Mouse (Mus musculus) limb, embryonic 15.5 days (tissue): ENCODE results near the gene Zbtb42. TPM values are rescaled to one million over a fixed set of nuclear protein-coding genes. Genes with fewer than 3 reads are reported as not detected.

Experiments used
- ATAC-seq: fragments of 200-750 bp; cut with Nextera tagmentation; 2 replicates; pipeline ENCODE4 v1.8.0; 2017; ENCODE audit warnings: low read depth, moderate TSS enrichment; ENCODE audit not compliant: insufficient number of reproducible peaks, low FRiP score, low TSS enrichment
- H3K27ac ChIP-seq: fragments of 300-500 bp; sonication (generic); 2 replicates; pipeline ENCODE4 v1.5.1; 2015; ENCODE audit warnings: moderate library complexity, mild to moderate bottlenecking, inconsistent platforms
- H3K27me3 ChIP-seq: fragments of 300-500 bp; sonication (generic); 2 replicates; pipeline ENCODE4 v1.6.1; 2015; ENCODE audit warnings: inconsistent platforms
- H3K36me3 ChIP-seq: fragments of 300-500 bp; sonication (generic); 2 replicates; pipeline ENCODE4 v1.6.1; 2015; ENCODE audit warnings: inconsistent platforms
- H3K4me1 ChIP-seq: fragments of 300-500 bp; sonication (generic); 2 replicates; pipeline ENCODE4 v1.6.1; 2015; ENCODE audit warnings: inconsistent platforms
- H3K4me2 ChIP-seq: fragments of 300-500 bp; sonication (generic); 2 replicates; pipeline ENCODE4 v1.6.1; 2015; ENCODE audit warnings: mild to moderate bottlenecking, inconsistent platforms
- H3K4me3 ChIP-seq: fragments of 300-500 bp; sonication (generic); 2 replicates; pipeline ENCODE4 v1.5.1; 2015; ENCODE audit warnings: mild to moderate bottlenecking, inconsistent platforms
- H3K9ac ChIP-seq: fragments of 300-500 bp; sonication (generic); 2 replicates; pipeline ENCODE4 v1.6.1; 2015; ENCODE audit warnings: inconsistent platforms
- H3K9me3 ChIP-seq: fragments of 300-500 bp; sonication (generic); 2 replicates; pipeline ENCODE4 v1.6.1; 2016; ENCODE audit warnings: inconsistent platforms
- WGBS: fragments of 180-500 bp; shearing (Covaris S2); methylation state at CpG from one replicate; pipeline ENCODE4 v1.1.7; 2015; 5-methylcytosine and 5-hydroxymethylcytosine counted together
- polyA plus RNA-seq: library from polyadenylated mRNA; unstranded; fragments of >200 nt; fragmentation: Nextera tagmentation; extraction: Ambion mirVana; gene quantifications from 2 replicates; pipeline ENCODE4 v1.2.1, GENCODE M21; 2015

Zbtb42 gene
- polyA plus RNA-seq, 1 experiment from 2014 or later = 3.4 TPM

GRCm38 (mm10) chr12:112700522-112700921 lies 21.9 kb downstream of the Zbtb42 start:
- no peaks in the 10 kb centered on the region for H3K36me3 ChIP-seq
- WGBS = 4% methylated on average over 15 of the region's 15 CpGs
- no peak overlapping the region for H3K27ac ChIP-seq
- no peaks in the 10 kb centered on the region for H3K27me3 ChIP-seq
- H3K4me1 ChIP-seq = peaks cover 20% of the 10 kb centered on the region
- ATAC-seq = peak; percentile 66
- H3K9ac ChIP-seq = no peak overlapping the region
- no peaks in the 10 kb centered on the region for H3K9me3 ChIP-seq
- peak overlapping the region; percentile 30 for H3K4me2 ChIP-seq
- H3K4me3 ChIP-seq = peak overlapping the region; percentile 10; the same call in 1 of the 2 replicates

GRCm38 (mm10) chr12:112702374-112703320 lies 24.0 kb downstream of the Zbtb42 start:
- no peaks in the 10 kb centered on the region for H3K36me3 ChIP-seq
- H3K4me2 ChIP-seq = no peak overlapping the region
- H3K4me3 ChIP-seq = no peak overlapping the region
- no peak for ATAC-seq
- H3K4me1 ChIP-seq = peaks cover 23% of the 10 kb centered on the region
- H3K27ac ChIP-seq = no peak overlapping the region
- WGBS = 43% methylated on average over 6 of the region's 6 CpGs
- no peaks in the 10 kb centered on the region for H3K9me3 ChIP-seq
- peaks cover 11% of the 10 kb centered on the region; the same call in 1 of the 2 replicates for H3K27me3 ChIP-seq
- H3K9ac ChIP-seq = no peak overlapping the region

- Histone ChIP-seq H3K4me3 (peak overlapping the region; percentile 23), H3K4me2 (peak overlapping the region; percentile 37), H3K27ac (no peak overlapping the region), H3K4me1 (peaks cover 5% of the 10 kb centered on the region; the same call in 1 of the 2 replicates), H3K36me3 (no peaks in the 10 kb centered on the region), H3K9me3 (no peaks in the 10 kb centered on the region), H3K27me3 (peaks cover 19% of the 10 kb centered on the region; the same call in 1 of the 2 replicates), H3K9ac (no peak overlapping the region)
- peak; percentile 84 for ATAC-seq
- WGBS = 12% methylated on average over 32 of the region's 32 CpGs
Measured at GRCm38 (mm10) chr12:112706704-112707572, 28.3 kb downstream of the Zbtb42 start.

GRCm38 (mm10) chr12:112707573-112707869 lies 28.9 kb downstream of the Zbtb42 start:
- Histone ChIP-seq H3K27ac (no peak overlapping the region), H3K4me2 (no peak overlapping the region), H3K4me1 (peaks cover 3% of the 10 kb centered on the region; the same call in 1 of the 2 replicates), H3K9ac (no peak overlapping the region), H3K4me3 (no peak overlapping the region), H3K27me3 (peaks cover 19% of the 10 kb centered on the region; the same call in 1 of the 2 replicates), H3K9me3 (no peaks in the 10 kb centered on the region), H3K36me3 (no peaks in the 10 kb centered on the region)
- ATAC-seq = no peak
- 28% methylated on average over 8 of the region's 8 CpGs for WGBS

GRCm38 (mm10) chr12:112713984-112714383 lies 35.4 kb downstream of the Zbtb42 start:
- peak overlapping the region; percentile 57 for H3K27ac ChIP-seq

GRCm38 (mm10) chr12:112717140-112717539 lies 38.5 kb downstream of the Zbtb42 start:
- 28% methylated on average over 7 of the region's 7 CpGs for WGBS
- H3K27ac ChIP-seq = no peak overlapping the region
- no peaks in the 10 kb centered on the region for H3K27me3 ChIP-seq
- H3K36me3 ChIP-seq = no peaks in the 10 kb centered on the region
- no peaks in the 10 kb centered on the region for H3K9me3 ChIP-seq
- H3K4me3 ChIP-seq = no peak overlapping the region
- H3K4me2 ChIP-seq = no peak overlapping the region
- ATAC-seq = no peak
- no peak overlapping the region for H3K9ac ChIP-seq
- H3K4me1 ChIP-seq = peaks cover 20% of the 10 kb centered on the region

More at GRCm38 (mm10) chr12:112713984-112714383, 35.4 kb downstream of the Zbtb42 start:
- Histone ChIP-seq H3K4me2 (no peak overlapping the region), H3K27me3 (peaks cover 2% of the 10 kb centered on the region; the same call in 1 of the 2 replicates), H3K4me3 (no peak overlapping the region), H3K4me1 (peaks cover 7% of the 10 kb centered on the region), H3K9ac (no peak overlapping the region), H3K36me3 (no peaks in the 10 kb centered on the region), H3K9me3 (no peaks in the 10 kb centered on the region)
- ATAC-seq = no peak
- WGBS = 52% methylated on average over 3 of the region's 3 CpGs

GRCm38 (mm10) chr12:112718995-112719394 lies 40.4 kb downstream of the Zbtb42 start:
- H3K27me3 ChIP-seq = no peaks in the 10 kb centered on the region
- peaks cover 31% of the 10 kb centered on the region for H3K4me1 ChIP-seq
- H3K36me3 ChIP-seq = no peaks in the 10 kb centered on the region
- no peak overlapping the region for H3K9ac ChIP-seq
- H3K4me3 ChIP-seq = no peak overlapping the region
- no peaks in the 10 kb centered on the region for H3K9me3 ChIP-seq
- WGBS = 44% methylated on average over 5 of the region's 5 CpGs
- H3K4me2 ChIP-seq = no peak overlapping the region
- no peak overlapping the region for H3K27ac ChIP-seq
- ATAC-seq = no peak

GRCm38 (mm10) chr12:112720216-112720615 lies 41.6 kb downstream of the Zbtb42 start, which contains the start of gene Cep170b:
Gene Cep170b, plus strand, starts transcription at chr12:112720455.
- Histone ChIP-seq H3K9ac (0 out of 2 replicates have a peak within 1 kb of the TSS, but pooled peaks have one; percentile 14), H3K9me3 (no peaks in the 10 kb centered on the region), H3K4me1 (peaks cover 34% of the 10 kb centered on the region), H3K36me3 (peaks cover 6% of the 10 kb centered on the region; the same call in 1 of the 2 replicates), H3K4me2 (peak within 1 kb of the TSS; percentile 90), H3K4me3 (peak within 1 kb of the TSS; percentile 91), H3K27me3 (no peaks in the 10 kb centered on the region), H3K27ac (peak within 1 kb of the TSS; percentile 84)
- no peak for ATAC-seq
- 70% methylated on average over 6 of the region's 6 CpGs for WGBS

- Histone ChIP-seq H3K4me3 (peak overlapping the region; percentile 91), H3K36me3 (peaks cover 9% of the 10 kb centered on the region; the same call in 1 of the 2 replicates), H3K27me3 (no peaks in the 10 kb centered on the region), H3K9me3 (no peaks in the 10 kb centered on the region), H3K4me1 (peaks cover 36% of the 10 kb centered on the region), H3K9ac (0 out of 2 replicates have a peak overlapping the region, but pooled peaks have one; percentile 14), H3K27ac (peak overlapping the region; percentile 84), H3K4me2 (peak overlapping the region; percentile 90)
- WGBS = 43% methylated on average over 12 of the region's 12 CpGs
- no peak for ATAC-seq
Measured at GRCm38 (mm10) chr12:112720890-112721423, 42.3 kb downstream of the Zbtb42 start.

- Histone ChIP-seq H3K27me3 (no peaks in the 10 kb centered on the region), H3K4me3 (peak overlapping the region; percentile 91), H3K9me3 (no peaks in the 10 kb centered on the region), H3K9ac (peak overlapping the region; percentile 72), H3K4me1 (peaks cover 40% of the 10 kb centered on the region), H3K4me2 (peak overlapping the region; percentile 90), H3K36me3 (peaks cover 13% of the 10 kb centered on the region), H3K27ac (peak overlapping the region; percentile 84)
- ATAC-seq = peak; percentile 41; the same call in 1 of the 2 replicates
- 3% methylated on average over 59 of the region's 69 CpGs for WGBS
Measured at GRCm38 (mm10) chr12:112721424-112722239, 43.0 kb downstream of the Zbtb42 start.
